8 mouse cellular contexts compared by ENCODE assay signal in the genomic region with DNA sequence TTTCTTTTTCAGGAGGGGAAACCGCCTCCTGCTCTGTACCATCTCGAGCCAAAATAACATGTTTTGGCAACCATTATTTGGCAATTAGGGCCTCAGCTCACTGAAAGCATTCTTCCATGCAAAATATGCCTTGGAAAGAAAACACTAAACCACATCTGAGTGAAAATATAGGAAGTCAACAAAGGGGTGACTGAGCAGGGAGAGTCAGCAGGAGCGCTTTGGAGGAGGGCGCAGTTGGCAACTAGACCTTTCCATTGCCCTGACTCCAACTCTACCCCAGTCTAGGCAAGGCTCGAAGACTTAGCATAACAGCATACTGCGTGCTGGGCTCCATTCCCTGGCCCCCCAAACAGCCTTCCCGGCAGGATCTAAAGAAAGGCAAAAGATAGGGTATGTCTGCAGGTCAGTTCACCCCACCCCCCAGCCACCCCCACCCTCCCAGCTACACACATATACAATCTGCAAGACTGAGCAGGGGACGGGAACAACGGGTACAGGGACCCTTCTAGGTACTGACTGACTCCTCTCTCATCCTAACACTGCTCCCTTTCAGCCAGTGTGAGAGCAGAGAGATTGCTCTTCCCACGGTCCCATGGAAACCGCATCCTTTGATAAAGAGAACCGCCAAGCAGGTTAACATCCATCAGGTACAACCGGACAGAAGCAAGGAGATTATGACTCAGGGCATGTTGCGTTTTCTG.
DNase-seq lines count a peak whose midpoint lies in the region; ATAC-seq and TF ChIP-seq lines count a peak whose summit lies in the region.

No protein-coding gene starts in this region.

- peak; percentile 89 for DNase-seq in heart, adult 11 months
- DNase-seq in heart, adult 9 months (ENCODE audit: low spot score in 2 of 2), result no peak
- DNase-seq in hindbrain, embryonic 10.5 days (ENCODE audit: low spot score), result no peak
- no peak for DNase-seq in midbrain, embryonic 10.5 days (ENCODE audit: low spot score)
- no peak for DNase-seq in left cerebral cortex, adult 8-10 months (ENCODE audit: low spot score in 2 of 2)
- DNase-seq in cerebellum, adult 8-10 months, result no peak

- ATAC-seq in monocyte, adult 5-6 weeks (replicated peaks; ENCODE audit: insufficient number of reproducible peaks, low FRiP score, low TSS enrichment, poor library complexity, severe bottlenecking), result no peak

- no peaks in the 10 kb centered on the region for H3K36me3 ChIP-seq in E14TG2a.4 (ENCODE audit: insufficient read depth, low read length)
- H3K36me3 ChIP-seq in hindbrain, embryonic 10.5 days, result no peaks in the 10 kb centered on the region
- no peaks in the 10 kb centered on the region for H3K36me3 ChIP-seq in midbrain, embryonic 10.5 days

- 77% methylated on average over 14 of the region's 14 CpGs for WGBS in hindbrain, embryonic 10.5 days
- 77% methylated on average over 14 of the region's 14 CpGs for WGBS in midbrain, embryonic 10.5 days

- H3K4me3 ChIP-seq in E14TG2a.4 (replicated peaks; ENCODE audit: low read length), result peak overlapping the region; percentile 70
- peak overlapping the region; percentile 54 for H3K4me3 ChIP-seq in hindbrain, embryonic 10.5 days
- H3K4me3 ChIP-seq in midbrain, embryonic 10.5 days, result peak overlapping the region; percentile 51

- H3K9me3 ChIP-seq in E14TG2a.4 (ENCODE audit: low read length), result no peaks in the 10 kb centered on the region
- H3K9me3 ChIP-seq in hindbrain, embryonic 10.5 days, result no peaks in the 10 kb centered on the region
- H3K9me3 ChIP-seq in midbrain, embryonic 10.5 days (replicated peaks), result no peaks in the 10 kb centered on the region

- no peak for TF ChIP-seq CTCF in E14TG2a.4 (conservative IDR thresholded peaks at IDR 0.05; ENCODE audit: low read length)

- H3K4me1 ChIP-seq in E14TG2a.4 (replicated peaks; ENCODE audit: low read depth, low read length), result peaks cover 18% of the 10 kb centered on the region; the same call in 1 of the 2 replicates
- H3K4me1 ChIP-seq in hindbrain, embryonic 10.5 days (replicated peaks), result peaks cover 27% of the 10 kb centered on the region
- H3K4me1 ChIP-seq in midbrain, embryonic 10.5 days, result peaks cover 49% of the 10 kb centered on the region

- H3K27me3 ChIP-seq in E14TG2a.4 (ENCODE audit: insufficient read depth, low read length), result peaks cover 34% of the 10 kb centered on the region
- peaks cover 3% of the 10 kb centered on the region; the same call in 1 of the 2 replicates for H3K27me3 ChIP-seq in hindbrain, embryonic 10.5 days (ENCODE audit: insufficient read depth, poor library complexity, severe bottlenecking)
- no peaks in the 10 kb centered on the region for H3K27me3 ChIP-seq in midbrain, embryonic 10.5 days (ENCODE audit: low read depth, poor library complexity, severe bottlenecking)

- H3K27ac ChIP-seq in hindbrain, embryonic 10.5 days, result peak overlapping the region; percentile 92
- H3K27ac ChIP-seq in midbrain, embryonic 10.5 days (replicated peaks), result peak overlapping the region; percentile 91
